Mouse (Mus musculus) adrenal gland, postnatal 14 days (tissue): ENCODE results near the gene Mrpl37. TPM values are rescaled to one million over a fixed set of nuclear protein-coding genes. Genes with fewer than 3 reads are reported as not detected.
"Not testable (repeated sequence)": the region's sequence is repeated elsewhere in the genome, so short reads cannot be mapped to it uniquely, and the experiment has no call there.

ENCODE experiments used
- DNase-seq: peaks from one replicate; pipeline ENCODE4 v3.0.0; 2021; ENCODE audit warnings: mixed read lengths
- long read RNA-seq, 2 experiments: library from polyadenylated mRNA; stranded (forward); transcript quantifications; one replicate each; pipeline ENCODE4 v2.0.0; 2021
- total RNA-seq: library from RNA; stranded (reverse); gene quantifications from 2 replicates; pipeline ENCODE4 v1.2.3, GENCODE M21; 2021

The Mrpl37 gene
- 98.8 and 100 TPM in 2 replicates for total RNA-seq
- long read RNA-seq, experiment 1, transcript Mrpl37-201 (7 exons, 1,498 nt): major isoform, 101 of 116 reads
- long read RNA-seq, experiment 1, partial matches to known transcripts: 5 of 116 reads
- long read RNA-seq, experiment 1, other reads (novel, unspliced or antisense): 7 of 116 reads
- long read RNA-seq, experiment 2, transcript Mrpl37-201 (7 exons, 1,498 nt): major isoform, 86 of 99 reads
- long read RNA-seq, experiment 2, transcript Mrpl37-205 (2 exons, 2,799 nt): minor isoform, 8 of 99 reads
- long read RNA-seq, experiment 2, partial matches to known transcripts: 3 of 99 reads
- long read RNA-seq, experiment 2, other reads (novel, unspliced or antisense): 2 of 99 reads

DNA sequence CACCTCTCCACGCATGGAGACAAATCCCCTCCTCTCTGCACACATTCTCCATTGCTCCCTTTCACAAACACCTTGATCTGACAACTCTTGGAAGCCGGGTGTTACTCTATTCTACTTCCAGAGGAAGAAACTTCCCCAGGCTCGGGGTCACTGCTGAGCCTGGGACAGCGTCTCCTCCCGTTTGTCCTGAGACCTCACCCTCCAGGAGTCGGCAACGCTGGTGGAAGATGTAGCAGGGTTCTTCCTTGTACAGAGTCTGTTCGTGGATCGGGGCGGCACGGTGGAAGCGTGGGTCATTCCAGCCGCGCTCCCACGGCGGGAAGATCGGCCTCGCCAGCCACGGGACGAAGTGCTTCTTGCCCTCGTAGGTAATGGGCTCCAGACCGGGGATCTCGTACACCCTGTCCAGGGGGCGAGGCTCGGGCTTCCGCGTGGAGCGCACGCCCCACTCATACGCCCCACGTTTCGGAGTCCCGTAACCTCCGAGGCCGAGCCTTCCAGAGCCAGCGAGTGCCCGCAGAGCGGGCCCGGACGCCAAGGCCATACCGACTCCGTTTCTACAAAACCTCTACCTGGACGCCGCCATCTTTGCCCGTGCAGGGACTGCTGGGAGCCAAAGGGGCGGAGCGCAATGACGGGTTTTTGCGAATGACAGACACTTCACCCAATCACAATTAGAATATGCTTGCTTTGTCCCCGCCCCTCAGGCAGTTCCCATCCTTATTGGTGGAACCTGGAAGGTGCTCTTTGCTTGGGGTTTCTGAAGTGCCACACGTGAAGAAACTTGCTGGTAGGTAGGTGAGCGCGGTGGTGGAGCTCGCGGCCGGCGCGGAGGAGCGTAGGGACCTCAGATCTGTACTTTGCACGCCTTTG lies at the start of gene Mrpl37, which contains the start of gene Cyb5rl:
TSS of gene Mrpl37 (minus strand) at position 617 of the 873 bp plus-strand sequence.
TSS of gene Cyb5rl (plus strand) at position 737 of the 873 bp plus-strand sequence.
- peak; percentile 97 for DNase-seq

DNA sequence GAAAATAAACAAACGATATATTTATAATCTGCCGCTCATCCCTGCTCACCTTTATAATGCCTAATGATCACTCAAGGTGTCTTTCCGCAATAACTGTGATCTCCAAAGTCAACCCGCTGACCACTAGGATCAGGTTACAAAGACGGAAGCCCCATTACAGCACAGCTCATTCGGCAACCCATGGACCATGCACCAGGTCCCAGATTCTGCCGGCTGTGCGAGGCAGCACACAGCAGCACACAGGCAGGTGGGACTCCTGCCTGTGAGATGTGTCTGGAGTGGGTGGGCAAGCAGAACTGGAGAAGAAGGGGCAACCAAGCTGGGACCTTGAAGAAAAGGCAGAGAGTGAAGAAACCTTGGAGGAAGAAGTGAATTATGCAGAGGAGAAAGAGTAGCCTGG lies 47.6 kb upstream of the Mrpl37 start:
- no peak for DNase-seq

DNA sequence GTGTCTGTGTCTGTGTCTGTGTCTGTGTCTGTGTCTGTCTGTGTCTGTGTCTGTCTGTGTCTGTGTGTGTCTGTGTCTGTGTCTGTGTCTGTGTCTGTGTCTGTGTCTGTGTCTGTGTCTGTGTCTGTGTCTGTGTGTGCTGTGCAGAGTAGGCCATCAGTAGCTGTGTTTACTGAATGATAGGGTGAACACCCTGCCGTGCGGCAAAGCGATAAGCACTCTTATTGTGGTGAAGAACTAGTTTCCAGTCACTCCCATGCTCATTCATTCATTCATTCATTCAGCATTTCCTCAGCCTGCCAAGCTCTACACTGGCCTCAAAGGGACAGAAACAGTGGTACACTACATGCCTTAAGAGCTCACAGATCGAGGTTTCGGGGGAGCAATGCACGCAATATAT lies 42.5 kb upstream of the Mrpl37 start:
- not testable (repeated sequence) for DNase-seq

DNA sequence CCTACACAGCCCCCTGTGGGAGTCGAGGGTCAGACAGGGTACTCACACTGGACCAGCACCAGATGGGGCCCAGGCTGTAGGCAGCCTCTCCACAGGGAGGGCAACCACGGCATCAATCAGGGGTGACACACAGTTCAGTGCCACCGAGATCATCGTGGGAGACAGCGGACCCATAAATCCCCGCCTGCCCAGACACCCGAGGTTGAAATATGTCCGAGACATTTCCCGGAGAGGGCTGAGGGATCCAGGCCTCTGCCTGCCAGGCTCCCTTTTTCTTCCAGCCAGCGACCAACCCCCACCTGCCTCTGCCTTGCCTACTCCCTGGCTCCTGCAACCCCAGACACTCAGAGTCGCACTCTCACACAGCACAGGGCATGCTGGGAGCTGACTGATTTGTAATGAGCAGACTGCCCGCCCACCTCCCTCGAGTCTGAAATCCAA lies 41.6 kb upstream of the Mrpl37 start:
- peak; percentile 73 for DNase-seq

DNA sequence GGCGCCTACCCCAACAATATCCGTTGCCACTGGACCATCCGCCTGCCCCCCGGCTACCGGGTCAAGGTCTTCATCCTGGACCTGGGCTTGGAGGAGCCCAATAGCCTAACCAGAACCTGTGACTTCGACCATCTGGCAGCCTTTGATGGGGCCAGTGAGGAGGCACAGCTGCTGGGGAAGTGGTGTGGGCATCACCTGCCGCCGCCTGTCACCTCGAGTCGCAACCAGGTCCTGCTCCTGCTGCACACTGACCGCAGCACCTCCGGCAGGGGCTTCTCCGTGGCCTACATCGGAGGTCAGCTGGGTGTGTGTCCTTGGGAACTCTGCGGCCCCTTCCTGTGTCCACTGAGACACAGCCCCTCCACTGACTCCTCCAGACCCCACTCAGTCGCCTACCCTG lies 40.1 kb upstream of the Mrpl37 start:
- DNase-seq: no peak

DNA sequence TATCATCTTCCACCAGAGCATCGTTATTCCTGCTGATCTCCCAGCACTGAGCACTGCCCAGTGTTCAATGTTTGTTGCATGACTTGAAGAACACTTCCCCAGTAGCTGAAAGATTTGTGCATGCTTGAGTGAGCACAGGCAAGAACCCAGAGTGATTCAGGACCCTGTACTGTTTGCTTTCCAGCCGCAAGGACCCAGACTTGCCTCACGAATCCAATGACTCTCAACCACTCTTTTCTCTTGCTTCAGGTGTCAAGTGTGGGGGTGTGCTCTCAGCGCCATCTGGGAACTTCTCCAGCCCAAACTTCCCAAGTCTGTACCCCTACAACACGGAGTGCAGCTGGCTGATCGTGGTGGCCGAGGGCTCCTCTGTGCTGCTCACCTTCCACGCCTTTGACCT lies 35.6 kb upstream of the Mrpl37 start:
- no peak for DNase-seq

DNA sequence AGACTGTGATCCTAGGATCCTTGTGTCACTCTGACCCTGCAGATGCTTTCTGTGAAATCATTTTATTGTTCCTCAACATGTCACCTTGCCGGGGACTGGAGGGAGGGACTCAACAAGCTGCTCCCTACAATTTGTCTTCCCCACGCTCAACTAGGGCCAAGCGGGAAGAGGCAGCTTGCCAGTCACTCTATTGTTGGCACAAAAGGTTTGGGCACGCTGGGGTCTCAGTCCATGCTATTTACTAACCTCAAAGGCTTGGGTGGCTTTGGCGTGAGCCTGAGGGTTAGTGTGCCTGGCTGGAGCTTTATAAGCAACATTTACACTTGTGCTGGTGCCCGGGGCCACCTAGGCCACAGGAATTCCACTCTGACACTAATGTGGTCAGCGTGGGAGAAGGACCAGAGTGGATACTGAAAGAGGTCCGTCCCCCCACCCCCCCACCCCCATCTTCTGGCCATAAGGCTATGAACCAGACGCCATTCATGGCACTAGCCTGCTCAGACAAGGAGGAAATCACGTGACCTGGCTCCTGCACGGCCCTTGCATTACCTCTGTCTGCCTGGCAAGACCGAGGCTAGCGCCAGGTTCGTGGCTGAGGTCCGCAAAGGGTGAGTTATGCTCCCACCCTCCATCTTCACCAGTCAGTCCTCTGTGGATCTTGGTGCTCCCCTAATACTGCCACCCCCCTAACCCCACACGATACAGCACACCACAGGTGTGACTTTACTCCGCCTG lies 32.3 kb upstream of the Mrpl37 start:
- DNase-seq: no peak

DNA sequence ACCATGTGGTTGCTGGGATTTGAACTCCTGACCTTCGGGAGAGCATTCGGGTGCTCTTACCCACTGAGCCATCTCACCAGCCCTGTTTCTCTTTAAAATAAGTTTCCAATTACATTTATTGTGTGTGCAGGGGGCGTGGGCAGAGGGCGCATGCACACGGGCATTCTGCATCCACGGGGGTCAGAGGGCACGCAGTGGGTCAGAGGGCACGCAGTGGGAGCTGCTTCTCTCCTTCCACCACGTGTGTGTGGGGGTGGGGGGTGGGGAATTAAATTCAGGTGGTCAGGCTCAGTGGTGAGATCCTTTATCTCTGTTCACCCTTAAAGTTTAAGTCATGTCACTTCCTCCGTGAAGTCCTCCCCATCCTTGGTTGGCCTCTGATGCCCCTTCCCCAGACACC lies 31.7 kb upstream of the Mrpl37 start:
- DNase-seq: no peak

DNA sequence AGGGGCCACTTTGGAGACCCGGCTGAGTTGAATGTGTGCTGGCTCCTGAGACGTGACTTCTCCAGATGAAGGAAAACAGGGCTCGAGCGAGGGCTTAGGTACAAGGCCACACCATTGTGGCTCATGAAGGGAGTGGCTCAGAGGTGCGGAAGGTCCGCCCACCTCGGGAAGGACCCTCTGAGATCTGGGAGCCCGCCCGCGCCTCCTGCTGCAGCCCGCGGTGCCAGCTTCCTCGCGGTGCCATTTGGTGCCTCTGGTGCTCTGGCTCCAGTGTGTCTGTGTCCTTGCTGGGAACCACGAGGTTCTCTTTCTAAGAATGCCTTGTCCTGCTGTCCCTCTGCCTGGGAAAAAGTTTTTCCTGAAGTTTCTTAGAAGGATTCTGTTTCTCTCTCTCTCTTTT lies 31.2 kb upstream of the Mrpl37 start:
- DNase-seq: peak; percentile 57

DNA sequence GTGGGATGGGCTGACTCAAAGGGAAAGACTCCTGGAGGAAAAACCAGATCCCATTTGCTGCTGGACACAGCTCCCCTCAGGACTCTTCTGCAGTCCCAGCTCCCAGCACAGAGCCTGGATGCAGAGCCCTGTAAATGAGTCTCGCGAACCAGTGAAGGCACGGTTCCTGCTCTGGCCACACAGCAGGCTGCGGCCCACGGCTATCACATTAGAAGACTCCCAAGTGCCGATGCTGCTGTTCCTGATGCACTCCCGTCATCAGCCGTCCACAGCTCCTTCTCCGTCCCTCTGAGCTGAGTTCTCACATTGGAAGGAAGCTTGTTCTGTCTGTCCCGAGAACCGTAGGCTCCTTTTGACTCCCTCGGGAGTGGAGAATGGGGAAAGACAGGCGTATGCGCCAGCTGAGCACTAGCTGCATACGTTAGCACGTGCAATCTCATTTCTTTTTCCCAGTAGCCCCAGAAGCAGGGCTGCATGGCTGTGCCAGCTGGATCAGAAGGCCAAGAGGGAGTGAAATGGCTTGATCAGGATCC lies 30.2 kb upstream of the Mrpl37 start, which contains the start of gene Cdcp2:
TSS of gene Cdcp2 (plus strand) at position 51 of the 533 bp plus-strand sequence.
- no peak for DNase-seq

DNA sequence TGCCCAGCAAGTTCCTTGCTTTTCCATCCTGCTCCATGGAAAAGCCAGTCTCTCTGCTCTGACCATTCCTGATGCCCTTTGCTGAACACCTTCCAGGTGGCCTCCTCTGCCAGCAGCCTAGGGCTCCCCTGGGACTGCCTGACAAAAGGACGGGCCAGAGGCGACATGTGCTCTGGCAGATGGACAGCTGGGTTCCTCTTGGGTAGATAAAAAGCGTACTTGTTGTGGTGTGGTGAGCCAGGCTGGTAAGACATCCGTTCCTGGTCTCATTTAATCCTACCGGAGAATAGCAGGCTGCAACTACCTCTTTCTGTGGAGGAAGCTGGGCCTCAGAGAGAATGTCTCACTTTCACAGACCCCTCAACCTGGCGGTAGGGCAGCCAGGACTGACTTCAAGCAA lies 29.4 kb upstream of the Mrpl37 start:
- no peak for DNase-seq

DNA sequence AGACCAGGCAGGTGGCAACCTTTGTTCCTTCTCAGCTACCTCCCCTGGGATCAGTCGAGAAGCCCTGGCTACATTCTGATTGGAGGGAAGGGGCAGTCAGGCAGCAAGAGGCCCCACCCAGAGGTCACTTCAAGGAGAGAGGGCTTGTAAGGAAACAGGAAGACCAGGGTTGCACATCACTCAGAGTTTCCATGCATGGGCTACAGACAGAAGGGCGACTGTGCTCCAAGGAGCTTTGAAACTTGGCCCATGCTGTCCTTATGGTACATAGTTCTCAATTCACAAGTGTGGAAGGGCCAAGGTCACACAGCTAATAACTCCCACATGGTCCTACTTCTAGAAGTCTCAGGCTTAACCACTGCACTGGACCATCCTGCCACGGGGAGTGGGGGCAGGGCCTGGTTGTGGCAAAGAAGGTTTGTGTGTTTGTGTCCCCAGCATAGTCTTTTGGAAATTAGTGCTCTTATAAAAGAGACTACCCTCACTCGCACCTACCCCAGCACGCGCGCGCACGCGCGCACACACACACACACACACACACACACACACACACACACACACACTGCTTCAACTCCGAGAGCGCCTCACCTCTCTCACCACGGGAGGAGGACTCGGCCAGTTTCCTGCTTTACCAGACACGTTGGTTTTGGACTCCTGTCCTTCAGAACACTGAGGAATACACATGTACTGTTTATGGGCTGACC lies 28.0 kb upstream of the Mrpl37 start:
- no peak for DNase-seq

DNA sequence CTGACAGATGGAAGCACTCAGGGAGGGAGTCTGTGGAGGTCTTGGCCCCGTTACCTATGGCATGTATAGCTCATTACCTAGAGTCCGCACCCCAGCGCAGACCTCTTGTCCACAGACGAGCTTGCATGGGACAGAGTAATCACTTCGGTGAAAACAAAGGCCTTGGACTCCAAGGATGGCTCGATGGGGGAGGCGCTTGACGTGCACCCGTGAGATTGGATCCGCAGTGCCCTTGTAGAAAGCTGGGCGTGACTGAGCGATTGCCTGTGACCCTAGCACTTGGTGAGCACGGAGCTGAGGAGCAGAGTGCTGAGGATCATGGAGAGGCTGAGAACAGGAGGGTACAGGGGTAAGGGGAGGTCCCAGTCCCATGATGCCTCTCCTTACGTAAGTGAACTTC lies 25.0 kb upstream of the Mrpl37 start:
- DNase-seq: peak; percentile 85

DNA sequence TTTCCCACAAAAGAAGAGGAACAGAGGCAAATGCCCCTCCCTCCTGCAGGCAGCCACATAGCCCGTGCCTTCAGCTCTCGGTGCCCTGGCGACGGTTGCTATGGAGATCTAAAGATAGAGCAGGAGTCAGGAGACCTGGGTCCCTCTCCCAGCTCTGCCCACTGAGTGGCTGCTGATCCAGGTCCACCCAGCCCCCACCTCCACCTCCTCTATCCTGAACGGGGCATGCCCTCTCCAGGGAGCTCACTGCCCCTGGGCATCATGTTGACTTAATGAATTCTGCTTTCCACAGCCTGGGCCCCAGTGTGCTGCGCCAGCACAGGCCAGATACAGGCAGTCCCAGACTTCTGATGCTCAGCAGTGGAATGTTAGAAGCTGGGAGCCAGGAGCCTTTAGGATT lies 18.2 kb upstream of the Mrpl37 start:
- DNase-seq: peak; percentile 76

DNA sequence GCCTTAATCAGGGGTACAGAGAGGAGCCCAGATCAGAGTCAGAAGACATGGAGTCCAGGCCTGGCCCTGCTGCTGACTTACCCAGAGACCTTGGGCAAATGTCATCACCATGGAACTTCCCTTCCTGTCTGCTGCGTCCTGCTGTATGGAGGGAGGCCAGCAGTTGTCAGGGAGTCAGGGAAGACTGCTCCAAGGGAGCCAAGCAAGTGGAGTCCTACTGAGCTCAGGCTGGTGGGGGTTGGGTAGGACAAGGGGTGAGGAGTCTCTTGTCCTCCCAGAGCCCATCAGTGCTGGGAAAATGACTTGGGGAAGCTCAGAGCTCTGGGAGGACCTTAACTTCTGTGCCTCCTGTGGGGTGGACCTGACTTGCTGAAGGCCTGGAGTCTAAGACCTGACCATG lies 17.7 kb upstream of the Mrpl37 start:
- DNase-seq: peak; percentile 77

DNA sequence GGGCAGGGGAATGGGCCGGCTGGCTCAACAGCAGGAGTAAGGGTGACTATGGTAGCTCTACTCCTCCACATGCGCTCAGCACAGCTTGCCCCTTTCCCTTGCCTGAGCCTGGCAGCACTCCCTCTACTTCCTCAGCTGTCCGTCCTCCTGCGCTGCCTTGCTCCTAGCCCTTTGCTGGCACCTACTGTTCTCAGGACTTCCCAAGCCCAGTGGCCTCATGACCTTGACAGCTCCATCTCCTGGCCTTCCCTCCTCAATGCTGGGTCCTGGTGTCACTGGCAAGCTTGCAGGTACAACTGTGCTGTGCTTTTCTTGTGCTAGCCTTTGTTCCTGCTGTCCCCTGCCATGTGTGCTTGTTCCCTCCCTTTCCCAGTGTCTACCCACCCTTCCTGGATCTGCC lies 16.5 kb upstream of the Mrpl37 start:
- DNase-seq: no peak

DNA sequence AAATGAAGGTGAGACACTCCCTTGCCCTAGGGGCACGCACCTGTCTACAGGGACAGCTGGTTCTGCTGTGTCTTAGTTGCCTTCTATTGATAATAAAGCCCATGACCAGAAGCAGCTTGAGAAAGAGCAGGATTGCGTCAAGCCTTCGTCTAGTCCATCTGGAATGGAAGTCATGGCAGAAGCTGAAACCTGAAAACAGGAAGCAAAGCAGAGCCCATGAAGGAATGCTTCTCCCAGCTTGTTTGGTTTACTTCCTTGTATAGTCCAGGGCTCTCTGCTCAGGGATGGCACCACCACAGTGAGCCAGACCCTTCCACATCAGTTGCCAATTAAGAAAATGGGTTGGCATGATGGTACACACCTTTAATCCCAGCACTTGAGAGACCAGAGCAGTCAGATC lies 15.5 kb upstream of the Mrpl37 start:
- no peak for DNase-seq

DNA sequence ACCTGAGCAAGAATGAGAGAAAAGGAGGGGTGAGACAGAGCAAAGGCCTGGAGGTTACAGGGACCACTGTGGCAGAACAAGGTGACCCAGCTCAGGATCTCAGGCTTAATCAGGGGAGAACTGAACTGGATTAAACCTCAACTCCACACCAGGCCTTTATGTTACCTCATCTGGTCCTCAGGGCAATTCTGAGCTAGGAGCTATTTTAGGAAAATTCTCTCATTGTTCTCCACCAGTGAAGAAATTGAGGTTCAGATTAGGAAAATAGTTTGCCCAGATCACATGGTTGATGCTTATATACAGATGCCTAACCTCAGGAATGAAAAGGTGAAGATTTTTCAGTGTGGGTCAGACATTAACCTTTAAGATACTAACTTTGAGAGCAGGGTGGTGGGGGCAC lies 13.0 kb upstream of the Mrpl37 start:
- DNase-seq: no peak

DNA sequence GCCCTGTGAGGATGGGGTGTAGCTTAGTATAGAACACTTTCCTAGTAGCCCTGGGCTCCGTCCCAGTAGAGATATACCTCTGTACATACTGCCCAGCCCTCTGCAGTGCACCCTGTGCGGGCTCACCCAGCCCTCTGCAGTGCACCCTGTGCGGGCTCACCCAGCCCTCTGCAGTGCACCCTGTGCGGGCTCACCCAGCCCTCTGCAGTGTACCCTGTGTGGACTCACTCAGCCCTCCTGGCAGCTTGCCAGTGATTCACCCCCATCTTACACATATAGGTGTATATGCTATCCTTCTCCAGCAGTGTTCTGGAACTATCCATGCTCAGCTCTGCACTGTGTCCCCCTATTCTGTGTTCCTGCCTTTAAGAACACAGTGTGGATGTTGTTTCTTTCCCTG lies 12.2 kb upstream of the Mrpl37 start:
- DNase-seq: no peak

DNA sequence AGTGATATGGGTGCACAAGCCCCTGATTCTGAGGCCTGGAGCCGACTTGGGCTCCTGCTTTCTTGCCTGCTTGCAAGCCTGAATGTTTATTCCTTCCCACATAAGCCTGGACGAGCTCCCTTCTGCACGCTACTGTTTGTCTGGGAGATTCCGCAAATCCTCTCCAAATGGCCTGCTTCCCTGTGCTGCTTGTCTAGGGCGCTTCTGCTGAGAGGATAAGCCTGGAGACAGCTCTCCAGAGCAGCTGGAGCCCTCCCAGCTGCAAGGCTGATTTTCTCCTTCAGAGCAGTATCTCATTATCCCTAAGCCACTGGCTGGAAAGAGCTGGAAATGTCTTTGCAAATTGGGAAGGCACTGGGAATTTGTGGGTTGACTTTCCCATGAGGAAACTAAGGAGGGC lies 8.8 kb upstream of the Mrpl37 start:
- no peak for DNase-seq

DNA sequence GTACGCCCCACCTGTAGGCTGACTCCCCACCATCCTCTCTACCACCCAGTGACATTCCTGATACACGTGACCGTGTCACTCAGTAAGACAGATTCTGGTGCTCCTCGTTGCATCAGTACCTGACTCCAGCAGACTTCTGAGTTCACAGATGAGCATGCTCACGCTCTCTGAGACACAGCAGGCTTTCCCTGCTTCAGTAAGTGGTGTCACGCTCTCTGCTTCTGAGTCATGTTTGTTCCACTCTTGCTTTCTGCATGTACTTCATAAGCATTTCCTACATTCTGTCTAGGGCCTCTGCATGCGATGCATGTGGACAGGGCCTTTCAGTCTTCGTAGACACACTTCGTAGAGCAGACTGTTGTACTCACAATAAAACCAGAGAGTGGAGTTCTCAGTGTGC lies 5.7 kb upstream of the Mrpl37 start:
- no peak for DNase-seq
